Mouse (Mus musculus) myocyte (in vitro differentiated cells): Measurements from ENCODE around the gene Hoxb2.

Experiments
- CEBPB ChIP-seq: IDR thresholded peaks from 2 replicates; pipeline ENCODE4 v1.6.1; 2011; ENCODE audit warnings: mild to moderate bottlenecking, moderate library complexity; ENCODE audit not compliant: poor library complexity, insufficient read depth, severe bottlenecking
- E2F4 ChIP-seq: IDR thresholded peaks from one replicate; pipeline ENCODE4 v1.6.1; 2011; ENCODE audit warnings: mild to moderate bottlenecking, control low read depth, moderate library complexity; ENCODE audit not compliant: insufficient read depth
- MAX ChIP-seq: IDR thresholded peaks from one replicate; pipeline ENCODE4 v1.6.1; 2011; ENCODE audit warnings: low read depth, mild to moderate bottlenecking, control low read depth
- MYOD1 ChIP-seq, 3 experiments: IDR thresholded peaks; one replicate each; pipeline ENCODE4 v1.6.1; 2011; ENCODE audit warnings: control low read depth in 2 of 3, low read depth in 2 of 3, mild to moderate bottlenecking in 2 of 3, moderate library complexity in 1 of 3; ENCODE audit not compliant: insufficient read length in 2 of 3, control insufficient read depth in 1 of 3
- MYOG ChIP-seq, 3 experiments: IDR thresholded peaks; one replicate each; pipeline ENCODE4 v1.6.1; 2011; ENCODE audit warnings: control low read depth in 2 of 3, low read depth in 2 of 3, mild to moderate bottlenecking in 2 of 3; ENCODE audit not compliant: insufficient read length in 2 of 3, control insufficient read depth in 1 of 3, insufficient read depth in 1 of 3
- POLR2A ChIP-seq: IDR thresholded peaks from one replicate; pipeline ENCODE4 v1.6.1; 2011; ENCODE audit warnings: low read depth, mild to moderate bottlenecking, control low read depth, moderate library complexity; ENCODE audit not compliant: insufficient read length
- POLR2AphosphoS2 ChIP-seq: IDR thresholded peaks from one replicate; pipeline ENCODE4 v1.6.1; 2011; ENCODE audit warnings: low read depth, control low read depth; ENCODE audit not compliant: insufficient read length
- REST ChIP-seq: IDR thresholded peaks from one replicate; pipeline ENCODE4 v1.6.1; 2011; ENCODE audit warnings: mild to moderate bottlenecking, control low read depth, moderate library complexity; ENCODE audit not compliant: insufficient read depth, insufficient read length
- SRF ChIP-seq: IDR thresholded peaks from one replicate; pipeline ENCODE4 v1.6.1; 2011; ENCODE audit warnings: low read depth; ENCODE audit not compliant: control insufficient read depth, insufficient read length
- TCF12 ChIP-seq: IDR thresholded peaks from one replicate; pipeline ENCODE4 v1.6.1; 2011; ENCODE audit warnings: mild to moderate bottlenecking, control low read depth; ENCODE audit not compliant: poor library complexity, insufficient read depth, severe bottlenecking
- TCF3 ChIP-seq: IDR thresholded peaks from one replicate; pipeline ENCODE4 v1.6.1; 2011; ENCODE audit warnings: low read depth, control low read depth; ENCODE audit not compliant: insufficient read length
- USF1 ChIP-seq: IDR thresholded peaks from one replicate; pipeline ENCODE4 v1.6.1; 2011; ENCODE audit warnings: low read depth, mild to moderate bottlenecking, control low read depth, moderate library complexity

DNA sequence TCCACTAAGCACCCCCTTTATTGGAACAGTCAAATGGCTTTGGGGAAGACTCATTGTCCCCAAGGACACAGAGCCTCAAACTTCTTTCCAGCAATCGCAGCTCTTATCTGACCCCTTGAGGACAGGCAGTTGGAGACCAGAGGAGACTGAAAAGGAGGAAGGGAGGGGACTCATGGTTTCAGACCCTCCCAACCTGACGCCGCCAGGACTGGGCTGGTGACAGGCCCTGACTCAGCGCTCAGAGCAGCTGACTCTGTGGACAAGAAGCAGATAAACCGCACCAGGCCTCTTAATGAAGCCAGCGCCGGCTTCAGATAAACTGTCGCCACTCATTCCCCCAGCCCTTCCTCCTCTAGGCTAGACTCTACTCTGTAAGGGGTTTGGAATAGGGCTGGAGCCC lies 49.6 kb downstream of the Hoxb2 start:
- no peak for TF ChIP-seq REST
- TF ChIP-seq USF1: no peak
- TF ChIP-seq E2F4: no peak
- TF ChIP-seq POLR2A: no peak
- peak in 2 of 3 experiments; percentile 45 to 85 for TF ChIP-seq MYOG (IDR thresholded peaks at IDR 0.05; ENCODE audit: control insufficient read depth in 1 of 3, insufficient read depth in 1 of 3, insufficient read length in 2 of 3, low read depth in 2 of 3)
- TF ChIP-seq TCF12: no peak
- no peak for TF ChIP-seq POLR2AphosphoS2
- no peak for TF ChIP-seq CEBPB
- TF ChIP-seq TCF3: no peak
- no peak for TF ChIP-seq MAX
- TF ChIP-seq MYOD1 (IDR thresholded peaks at IDR 0.05; ENCODE audit: control insufficient read depth in 1 of 3, insufficient read length in 2 of 3, low read depth in 2 of 3): peak in 1 of 3 experiments; percentile 66
- no peak for TF ChIP-seq SRF
